Mouse (Mus musculus): ENCODE measurements at regions not wholly inside any gene's neighbourhood (a gene's known extent, or its start where the extent isn't known, plus 50 kb on each side); places are given as distances from the start of the nearest gene placed in this dataset.

DNA sequence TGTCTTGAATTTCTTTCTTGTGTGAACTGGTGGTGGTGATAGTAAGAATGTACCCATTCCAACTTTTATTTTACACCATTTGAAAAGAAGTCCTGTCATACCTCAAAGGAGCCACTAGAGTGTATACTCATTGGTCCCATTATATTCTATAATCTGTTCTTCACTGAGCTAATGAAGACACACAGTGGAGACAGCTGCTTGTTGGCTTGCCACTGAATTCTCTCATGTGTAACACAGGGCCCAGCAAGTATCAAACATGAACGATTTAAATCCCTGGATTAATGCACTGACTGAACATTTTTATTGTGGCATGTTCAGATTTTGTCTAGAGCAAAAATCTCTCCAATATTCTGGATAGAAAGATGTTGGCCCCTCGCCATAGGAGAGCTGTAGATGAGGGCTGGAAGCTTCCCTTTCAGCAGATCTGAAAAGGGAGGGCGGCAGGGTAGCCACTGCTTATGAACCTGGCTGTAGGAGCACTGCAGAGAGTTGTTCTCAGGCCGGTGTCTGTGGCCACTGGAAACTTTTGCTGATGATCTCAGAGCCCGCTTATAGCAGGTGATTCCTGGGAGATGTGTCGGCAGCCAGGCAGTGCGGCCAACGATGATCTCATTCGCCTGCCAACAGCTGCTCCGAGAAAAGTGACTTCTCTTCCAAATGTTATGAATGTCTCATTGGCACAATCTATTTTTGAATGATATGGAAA, 128.0 kb upstream of the Tet2 start:
- TF ChIP-seq CTCF (IDR thresholded peaks at IDR 0.05; ENCODE audit: borderline replicate concordance, insufficient read depth, low read depth, low read length) (no peak), POLR2A (IDR thresholded peaks at IDR 0.05; ENCODE audit: borderline replicate concordance, insufficient read depth, low read length) (no peak)
